Mouse (Mus musculus): ENCODE data around the gene Rbp4.

Gene Rbp4

GRCm38 (mm10) chr19:38091512-38091985 lies 33.5 kb downstream of the Rbp4 start:
- peak; percentile 3 to 4 for DNase-seq (ENCODE audit: low spot score in 2 of 2)

DNA sequence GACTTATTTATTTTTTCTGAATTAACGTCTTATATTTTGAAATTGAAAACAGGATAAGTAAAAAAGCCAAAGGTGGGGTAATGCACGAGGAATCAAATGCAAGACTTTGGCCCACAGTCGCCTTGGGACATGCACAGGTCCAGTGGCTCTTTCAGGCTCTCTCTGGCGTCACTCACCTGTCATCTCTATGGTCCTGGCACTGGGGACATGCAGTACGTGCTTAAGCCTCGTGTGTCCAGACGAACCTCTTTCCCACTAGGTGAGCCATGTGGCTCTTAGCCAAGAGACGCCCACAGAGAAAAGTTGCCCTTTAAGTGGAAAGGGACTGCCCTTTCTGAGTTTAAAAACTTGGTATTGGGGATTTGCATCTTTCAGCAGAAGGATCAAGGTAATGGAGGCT lies 35.7 kb downstream of the Rbp4 start:
- no peak for DNase-seq (ENCODE audit: low spot score in 2 of 2)

- no peak for DNase-seq (ENCODE audit: low spot score in 2 of 2)
Observed at GRCm38 (mm10) chr19:38086948-38087551, 38.0 kb downstream of the Rbp4 start.

DNA sequence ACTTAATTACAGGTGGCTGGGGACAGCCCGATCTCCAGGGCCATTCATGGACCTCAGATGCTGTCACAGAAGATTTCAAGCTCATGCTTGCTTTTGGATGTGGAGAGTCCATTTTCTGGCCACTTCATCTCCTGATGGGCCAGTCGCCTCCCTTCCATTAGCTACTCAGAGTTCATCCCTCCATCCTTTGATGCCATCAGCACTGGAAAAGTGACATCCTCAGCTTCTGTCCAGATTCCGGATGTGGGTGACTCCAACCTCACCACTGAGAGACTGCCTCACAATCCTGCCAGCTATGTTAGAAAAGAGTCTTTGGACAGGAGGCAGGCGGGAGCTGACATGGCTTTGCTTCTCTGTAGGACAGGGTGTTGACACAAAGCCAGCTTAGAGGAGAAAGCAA lies 39.2 kb downstream of the Rbp4 start:
- DNase-seq (ENCODE audit: low spot score in 2 of 2) = no peak

- DNase-seq (ENCODE audit: low spot score in 2 of 2) = no peak
Observed at GRCm38 (mm10) chr19:38082931-38083525, 42.1 kb downstream of the Rbp4 start.

DNA sequence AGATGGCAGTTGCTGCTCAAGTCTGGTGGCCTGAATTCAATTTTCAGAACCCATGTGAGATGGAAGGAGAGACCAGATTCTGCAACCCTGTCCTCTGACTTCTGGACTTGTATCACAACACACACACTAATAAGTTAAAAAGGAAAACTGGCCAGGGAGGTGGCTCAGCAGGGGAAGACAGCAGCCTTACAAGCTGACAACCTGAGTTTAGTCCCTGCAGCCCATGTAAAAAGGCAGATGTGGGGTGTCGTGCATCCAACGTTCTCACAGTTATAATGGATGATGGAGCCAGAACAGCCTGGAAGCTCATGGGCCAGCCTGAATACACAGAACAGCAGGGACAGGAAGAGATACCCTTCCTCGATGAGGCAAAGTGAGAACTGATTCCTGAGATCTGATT lies 43.7 kb downstream of the Rbp4 start:
- no peak for DNase-seq (ENCODE audit: low spot score in 2 of 2)

GRCm38 (mm10) chr19:38077851-38078540 lies 47.1 kb downstream of the Rbp4 start:
- no peak for DNase-seq (ENCODE audit: low spot score in 2 of 2)

DNA sequence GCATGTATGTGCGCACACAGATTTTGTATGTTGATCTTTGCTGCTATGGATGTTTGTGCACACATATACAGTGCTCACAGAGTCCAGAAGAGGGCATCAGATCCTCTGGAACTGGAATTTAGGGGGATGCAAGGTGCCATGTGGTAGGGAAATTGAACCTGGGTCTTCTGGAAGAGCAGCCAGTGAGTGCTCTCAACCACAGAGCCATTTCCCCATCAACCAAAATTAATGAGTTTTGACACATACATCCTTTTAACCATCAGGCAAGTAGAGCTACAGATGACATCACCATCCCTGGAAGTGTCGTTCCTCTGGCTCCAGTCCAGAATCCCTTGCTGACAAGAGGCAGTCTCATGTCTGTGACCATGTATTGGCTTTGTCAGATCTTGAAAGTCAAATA lies 48.8 kb downstream of the Rbp4 start:
- no peak for DNase-seq (ENCODE audit: low spot score in 2 of 2)

- DNase-seq (ENCODE audit: low spot score in 2 of 2) = no peak
Observed at GRCm38 (mm10) chr19:38075051-38075450, 50.0 kb downstream of the Rbp4 start.

GRCm38 (mm10) chr19:38073226-38073625 lies 51.9 kb downstream of the Rbp4 start:
- no peak for DNase-seq (ENCODE audit: low spot score in 2 of 2)
